Mouse (Mus musculus) midbrain, embryonic 14.5 days (tissue): Measurements from ENCODE around the gene Gm11172. TPM values are rescaled to one million over a fixed set of nuclear protein-coding genes. Genes with fewer than 3 reads are reported as not detected.
A peak's percentile ranks its signal among the peaks of the same experiment; 100 is the strongest.

ENCODE experiments used
- ATAC-seq: fragments of 200-750 bp; cut with Nextera tagmentation; 2 replicates; pipeline ENCODE4 v1.8.0; 2017; ENCODE audit warnings: moderate number of reproducible peaks, moderate library complexity; ENCODE audit not compliant: low FRiP score, low TSS enrichment
- DNase-seq: peaks from one replicate; pipeline ENCODE4 v3.0.0-alpha.2; 2015
- H3K27ac ChIP-seq: fragments of 300-500 bp; sonication (generic); replicated peaks from 2 replicates; pipeline ENCODE4 v1.5.1; 2014; ENCODE audit warnings: mild to moderate bottlenecking, low read depth, low read length, moderate library complexity
- H3K27me3 ChIP-seq: fragments of 300-500 bp; sonication (generic); 2 replicates; pipeline ENCODE4 v1.6.1; 2014; ENCODE audit warnings: low read length, control low read depth, mixed read lengths; ENCODE audit not compliant: control insufficient read depth, insufficient read depth
- H3K36me3 ChIP-seq: fragments of 300-500 bp; sonication (generic); 2 replicates; pipeline ENCODE4 v1.6.1; 2014; ENCODE audit warnings: low read length, control low read depth; ENCODE audit not compliant: control insufficient read depth, insufficient read depth
- H3K4me1 ChIP-seq: fragments of 300-500 bp; sonication (generic); 2 replicates; pipeline ENCODE4 v1.6.1; 2014; ENCODE audit warnings: mild to moderate bottlenecking, antibody characterized with exemption, low read length, control low read depth; ENCODE audit not compliant: control insufficient read depth, insufficient read depth
- H3K4me2 ChIP-seq: fragments of 300-500 bp; sonication (generic); 2 replicates; pipeline ENCODE4 v1.6.1; 2014; ENCODE audit warnings: mild to moderate bottlenecking, low read length, moderate library complexity
- H3K4me3 ChIP-seq: fragments of 300-500 bp; sonication (generic); replicated peaks from 2 replicates; pipeline ENCODE4 v1.5.1; 2014; ENCODE audit warnings: low read depth, low read length
- H3K9ac ChIP-seq: fragments of 300-500 bp; sonication (generic); replicated peaks from 2 replicates; pipeline ENCODE4 v1.6.1; 2014; ENCODE audit warnings: mild to moderate bottlenecking, low read length, moderate library complexity
- H3K9me3 ChIP-seq: fragments of 300-500 bp; sonication (generic); 2 replicates; pipeline ENCODE4 v1.6.1; 2016; ENCODE audit warnings: low read length, control low read depth, mixed read lengths; ENCODE audit not compliant: control insufficient read depth
- WGBS: fragments of 180-500 bp; shearing (Covaris S2); extraction: QIAGEN DNeasy Blood & Tissue Kit; methylation state at CpG from one replicate; pipeline ENCODE4 v1.1.7; 2014; 5-methylcytosine and 5-hydroxymethylcytosine counted together
- polyA plus RNA-seq: library from polyadenylated mRNA; unstranded; fragments of >200 nt; fragmentation: Nextera tagmentation; extraction: Ambion mirVana; gene quantifications from 2 replicates; pipeline ENCODE4 v1.2.1, GENCODE M21; 2014

Gm11172 gene
- not detected in 2 replicates for polyA plus RNA-seq

GRCm38 (mm10) chr16:10812865-10813371, at the start of gene Gm11172:
Gm11172 (plus strand) TSS chr16:10812915.
- H3K4me2 ChIP-seq = no peak within 1 kb of the TSS
- no peak for ATAC-seq
- H3K27ac ChIP-seq = no peak within 1 kb of the TSS
- H3K9me3 ChIP-seq = no peaks in the 10 kb centered on the region
- H3K9ac ChIP-seq = no peak within 1 kb of the TSS
- no peaks in the 10 kb centered on the region for H3K36me3 ChIP-seq
- H3K27me3 ChIP-seq = no peaks in the 10 kb centered on the region
- WGBS = 82% methylated on average over 2 of the region's 2 CpGs
- H3K4me1 ChIP-seq = no peaks in the 10 kb centered on the region
- no peak for DNase-seq
- no peak within 1 kb of the TSS for H3K4me3 ChIP-seq

GRCm38 (mm10) chr16:10763540-10764264, 49.0 kb upstream of the Gm11172 start:
- H3K9me3 ChIP-seq = no peaks in the 10 kb centered on the region
- H3K4me3 ChIP-seq = no peak overlapping the region
- no peaks in the 10 kb centered on the region for H3K36me3 ChIP-seq
- H3K9ac ChIP-seq = no peak overlapping the region
- no peak overlapping the region for H3K4me2 ChIP-seq
- DNase-seq (no peak), ATAC-seq (no peak)
- no peaks in the 10 kb centered on the region for H3K27me3 ChIP-seq
- H3K27ac ChIP-seq = no peak overlapping the region
- no peaks in the 10 kb centered on the region for H3K4me1 ChIP-seq
- 63% methylated on average over 6 of the region's 6 CpGs for WGBS

- Histone ChIP-seq H3K4me2 (no peak overlapping the region), H3K9me3 (no peaks in the 10 kb centered on the region), H3K27me3 (no peaks in the 10 kb centered on the region), H3K4me3 (no peak overlapping the region), H3K36me3 (no peaks in the 10 kb centered on the region), H3K9ac (no peak overlapping the region), H3K4me1 (no peaks in the 10 kb centered on the region), H3K27ac (no peak overlapping the region)
- ATAC-seq = no peak
- WGBS = 69% methylated on average over 2 of the region's 2 CpGs
- no peak for DNase-seq
Measured at GRCm38 (mm10) chr16:10764323-10764722, 48.4 kb upstream of the Gm11172 start.

- Histone ChIP-seq H3K9ac (no peak overlapping the region), H3K9me3 (no peaks in the 10 kb centered on the region), H3K4me3 (no peak overlapping the region), H3K4me1 (no peaks in the 10 kb centered on the region), H3K36me3 (no peaks in the 10 kb centered on the region), H3K27me3 (no peaks in the 10 kb centered on the region), H3K27ac (no peak overlapping the region), H3K4me2 (no peak overlapping the region)
- ATAC-seq (no peak), DNase-seq (peak; percentile 79)
- 36% methylated on average over 4 of the region's 4 CpGs for WGBS
Measured at GRCm38 (mm10) chr16:10767158-10767557, 45.6 kb upstream of the Gm11172 start.

GRCm38 (mm10) chr16:10768821-10769220, 43.9 kb upstream of the Gm11172 start:
- Histone ChIP-seq H3K4me3 (no peak overlapping the region), H3K9ac (no peak overlapping the region), H3K27me3 (no peaks in the 10 kb centered on the region), H3K27ac (no peak overlapping the region), H3K4me1 (no peaks in the 10 kb centered on the region), H3K36me3 (no peaks in the 10 kb centered on the region), H3K9me3 (no peaks in the 10 kb centered on the region), H3K4me2 (no peak overlapping the region)
- 67% methylated on average over 9 of the region's 9 CpGs for WGBS
- DNase-seq = no peak
- ATAC-seq = no peak

GRCm38 (mm10) chr16:10769661-10770060, 43.1 kb upstream of the Gm11172 start:
- ATAC-seq (no peak), DNase-seq (no peak)
- H3K27ac ChIP-seq = no peak overlapping the region
- H3K4me1 ChIP-seq = no peaks in the 10 kb centered on the region
- no peaks in the 10 kb centered on the region for H3K9me3 ChIP-seq
- H3K4me2 ChIP-seq = no peak overlapping the region
- no peaks in the 10 kb centered on the region for H3K27me3 ChIP-seq
- no peak overlapping the region for H3K9ac ChIP-seq
- no peaks in the 10 kb centered on the region for H3K36me3 ChIP-seq
- WGBS = 61% methylated on average over 2 of the region's 2 CpGs
- no peak overlapping the region for H3K4me3 ChIP-seq

- Histone ChIP-seq H3K36me3 (no peaks in the 10 kb centered on the region), H3K4me2 (no peak overlapping the region), H3K9ac (no peak overlapping the region), H3K27me3 (no peaks in the 10 kb centered on the region), H3K9me3 (no peaks in the 10 kb centered on the region), H3K27ac (no peak overlapping the region), H3K4me1 (no peaks in the 10 kb centered on the region), H3K4me3 (no peak overlapping the region)
- ATAC-seq (no peak), DNase-seq (peak; percentile 28)
- 50% methylated on average over 4 of the region's 4 CpGs for WGBS
Measured at GRCm38 (mm10) chr16:10770531-10771325, 42.0 kb upstream of the Gm11172 start.

- H3K4me1 ChIP-seq = no peaks in the 10 kb centered on the region
- no peak overlapping the region for H3K4me2 ChIP-seq
- no peak overlapping the region for H3K9ac ChIP-seq
- H3K9me3 ChIP-seq = no peaks in the 10 kb centered on the region
- 69% methylated on average over 19 of the region's 19 CpGs for WGBS
- no peak for DNase-seq
- no peaks in the 10 kb centered on the region for H3K36me3 ChIP-seq
- no peaks in the 10 kb centered on the region for H3K27me3 ChIP-seq
- no peak overlapping the region for H3K27ac ChIP-seq
- H3K4me3 ChIP-seq = no peak overlapping the region
- ATAC-seq = no peak
Measured at GRCm38 (mm10) chr16:10771769-10772510, 40.8 kb upstream of the Gm11172 start.
